Mouse (Mus musculus) stomach, postnatal 0 days (tissue): ENCODE measurements at regions not wholly inside any gene's neighbourhood (a gene's known extent, or its start where the extent isn't known, plus 50 kb on each side); places are given as distances from the start of the nearest gene placed in this dataset.

Experiments
- CTCF ChIP-seq: IDR thresholded peaks from 2 replicates; pipeline ENCODE4 v1.5.1; 2016; ENCODE audit warnings: antibody characterized with exemption, low read depth, mild to moderate bottlenecking, moderate library complexity
- EP300 ChIP-seq: optimal IDR thresholded peaks from 2 replicates; pipeline ENCODE3; 2016; ENCODE audit warnings: antibody characterized with exemption

- no peak for TF ChIP-seq EP300
- TF ChIP-seq CTCF = no peak
These were observed 331.7 kb downstream of the Etnk1 start for GRCm38 (mm10) chr6:143498764-143499163.
